Mouse (Mus musculus) midbrain, embryonic 12.5 days (tissue): ENCODE results near the gene Olfr1198. TPM values are rescaled to one million over a fixed set of nuclear protein-coding genes. Genes with fewer than 3 reads are reported as not detected.

Experiments used
- ATAC-seq: fragments of 200-750 bp; cut with Nextera tagmentation; 2 replicates; pipeline ENCODE4 v1.8.0; 2017; ENCODE audit warnings: low read depth, moderate TSS enrichment, moderate library complexity; ENCODE audit not compliant: low FRiP score
- H3K27ac ChIP-seq: fragments of 300-500 bp; sonication (generic); replicated peaks from 2 replicates; pipeline ENCODE4 v1.5.1; 2016; ENCODE audit warnings: mild to moderate bottlenecking
- H3K27me3 ChIP-seq: fragments of 300-500 bp; sonication (generic); 2 replicates; pipeline ENCODE4 v1.6.1; 2016; ENCODE audit warnings: mild to moderate bottlenecking
- H3K36me3 ChIP-seq: fragments of 300-500 bp; sonication (generic); 2 replicates; pipeline ENCODE4 v1.6.1; 2016
- H3K4me1 ChIP-seq: fragments of 300-500 bp; sonication (generic); 2 replicates; pipeline ENCODE4 v1.6.1; 2016
- H3K4me2 ChIP-seq: fragments of 300-500 bp; sonication (generic); replicated peaks from 2 replicates; pipeline ENCODE4 v1.6.1; 2016; ENCODE audit warnings: mild to moderate bottlenecking, moderate library complexity
- H3K4me3 ChIP-seq: fragments of 300-500 bp; sonication (generic); 2 replicates; pipeline ENCODE4 v1.5.1; 2016; ENCODE audit warnings: mild to moderate bottlenecking
- H3K9ac ChIP-seq: fragments of 300-500 bp; sonication (generic); replicated peaks from 2 replicates; pipeline ENCODE4 v1.6.1; 2016; ENCODE audit warnings: mild to moderate bottlenecking, moderate library complexity
- H3K9me3 ChIP-seq: fragments of 300-500 bp; sonication (generic); 2 replicates; pipeline ENCODE4 v1.6.1; 2016; ENCODE audit warnings: mild to moderate bottlenecking
- WGBS: fragments of 180-500 bp; shearing (Covaris S2); methylation state at CpG from one replicate; pipeline ENCODE4 v1.1.7; 2016; 5-methylcytosine and 5-hydroxymethylcytosine counted together
- polyA plus RNA-seq: library from polyadenylated mRNA; unstranded; fragments of >200 nt; fragmentation: Nextera tagmentation; extraction: Ambion mirVana; gene quantifications from 2 replicates; pipeline ENCODE4 v1.2.1, GENCODE M21; 2016

Gene Olfr1198
- polyA plus RNA-seq = not detected in 2 replicates

GRCm38 (mm10) chr2:88751270-88751669 is at the start of gene Olfr1198:
Olfr1198 (minus strand) TSS chr2:88751370.
- Histone ChIP-seq H3K9ac (no peak within 1 kb of the TSS), H3K4me2 (no peak within 1 kb of the TSS), H3K27me3 (no peaks in the 10 kb centered on the region), H3K4me3 (no peak within 1 kb of the TSS), H3K36me3 (no peaks in the 10 kb centered on the region), H3K4me1 (no peaks in the 10 kb centered on the region), H3K9me3 (no peaks in the 10 kb centered on the region), H3K27ac (no peak within 1 kb of the TSS)
- no peak for ATAC-seq
- 73% methylated on average over 2 of the region's 2 CpGs for WGBS

GRCm38 (mm10) chr2:88792736-88793135 is 41.6 kb upstream of the Olfr1198 start, which contains the start of gene Olfr1201:
Olfr1201 (plus strand) TSS chr2:88793036.
- Histone ChIP-seq H3K27ac (no peak within 1 kb of the TSS), H3K4me2 (no peak within 1 kb of the TSS), H3K4me1 (no peaks in the 10 kb centered on the region), H3K9ac (no peak within 1 kb of the TSS), H3K4me3 (no peak within 1 kb of the TSS), H3K36me3 (no peaks in the 10 kb centered on the region), H3K27me3 (no peaks in the 10 kb centered on the region), H3K9me3 (no peaks in the 10 kb centered on the region)
- WGBS = 86% methylated on average over 6 of the region's 6 CpGs
- no peak for ATAC-seq

- Histone ChIP-seq H3K9me3 (no peaks in the 10 kb centered on the region), H3K4me3 (no peak within 1 kb of the TSS), H3K27me3 (no peaks in the 10 kb centered on the region), H3K27ac (no peak within 1 kb of the TSS), H3K36me3 (no peaks in the 10 kb centered on the region), H3K4me2 (no peak within 1 kb of the TSS), H3K4me1 (no peaks in the 10 kb centered on the region), H3K9ac (no peak within 1 kb of the TSS)
- no peak for ATAC-seq
- 79% methylated on average over 2 of the region's 2 CpGs for WGBS
Observed at GRCm38 (mm10) chr2:88770388-88770787, 19.2 kb upstream of the Olfr1198 start, which contains the start of gene Olfr1200. Olfr1200 (minus strand) TSS chr2:88770488.

- ATAC-seq = no peak
- no peak within 1 kb of the TSS for H3K4me2 ChIP-seq
Observed at GRCm38 (mm10) chr2:88760369-88760768, 9.2 kb upstream of the Olfr1198 start, which contains the start of gene Olfr1199. Olfr1199 (minus strand) TSS chr2:88760469.

GRCm38 (mm10) chr2:88743379-88743778 is 7.8 kb downstream of the Olfr1198 start:
- H3K9ac ChIP-seq = no peak overlapping the region
- H3K36me3 ChIP-seq = no peaks in the 10 kb centered on the region
- H3K27ac ChIP-seq = no peak overlapping the region
- H3K9me3 ChIP-seq = no peaks in the 10 kb centered on the region
- H3K27me3 ChIP-seq = no peaks in the 10 kb centered on the region
- no peak for ATAC-seq
- H3K4me3 ChIP-seq = no peak overlapping the region
- no peak overlapping the region for H3K4me2 ChIP-seq
- 70% methylated on average over 3 of the region's 3 CpGs for WGBS
- H3K4me1 ChIP-seq = no peaks in the 10 kb centered on the region

More at GRCm38 (mm10) chr2:88760369-88760768, 9.2 kb upstream of the Olfr1198 start, which contains the start of gene Olfr1199:
- H3K4me1 ChIP-seq = no peaks in the 10 kb centered on the region
- H3K4me3 ChIP-seq = no peak within 1 kb of the TSS
- H3K36me3 ChIP-seq = no peaks in the 10 kb centered on the region
- no peak within 1 kb of the TSS for H3K9ac ChIP-seq
- WGBS = 91% methylated on average over 2 of the region's 2 CpGs
- H3K27me3 ChIP-seq = no peaks in the 10 kb centered on the region
- no peak within 1 kb of the TSS for H3K27ac ChIP-seq
- H3K9me3 ChIP-seq = no peaks in the 10 kb centered on the region

GRCm38 (mm10) chr2:88732266-88732665 is 18.9 kb downstream of the Olfr1198 start, which contains the start of gene Olfr1197:
Olfr1197 (minus strand) TSS chr2:88732366.
- WGBS = 85% methylated on average over 1 of the region's 1 CpGs
- ATAC-seq = no peak
- Histone ChIP-seq H3K36me3 (no peaks in the 10 kb centered on the region), H3K27me3 (no peaks in the 10 kb centered on the region), H3K4me1 (no peaks in the 10 kb centered on the region), H3K9me3 (no peaks in the 10 kb centered on the region), H3K4me3 (no peak within 1 kb of the TSS), H3K4me2 (no peak within 1 kb of the TSS), H3K9ac (no peak within 1 kb of the TSS), H3K27ac (no peak within 1 kb of the TSS)

GRCm38 (mm10) chr2:88704497-88704896 is 46.7 kb downstream of the Olfr1198 start, which contains the start of gene Olfr1196:
Olfr1196 (minus strand) TSS chr2:88704597.
- H3K27me3 ChIP-seq = no peaks in the 10 kb centered on the region
- no peak within 1 kb of the TSS for H3K4me3 ChIP-seq
- no peaks in the 10 kb centered on the region for H3K4me1 ChIP-seq
- ATAC-seq = no peak
- 87% methylated on average over 2 of the region's 2 CpGs for WGBS
- H3K9ac ChIP-seq = no peak within 1 kb of the TSS
- no peak within 1 kb of the TSS for H3K27ac ChIP-seq
- no peak within 1 kb of the TSS for H3K4me2 ChIP-seq
- H3K9me3 ChIP-seq = no peaks in the 10 kb centered on the region
- H3K36me3 ChIP-seq = no peaks in the 10 kb centered on the region

Other genes starting within 250 kb of the Olfr1198 start
- gene Olfr1186, start 232.8 kb downstream of the Olfr1198 start, polyA plus RNA-seq = not detected in 2 replicates
- gene Olfr1188, start 194.4 kb downstream of the Olfr1198 start, polyA plus RNA-seq = not detected in 2 replicates
- not detected in 2 replicates for gene Olfr1189, start 164.9 kb downstream of the Olfr1198 start, polyA plus RNA-seq
- not detected in 2 replicates for gene Olfr1191-ps1, start 110.8 kb downstream of the Olfr1198 start, polyA plus RNA-seq
- gene Olfr1192-ps1, start 102.9 kb downstream of the Olfr1198 start, polyA plus RNA-seq = not detected in 2 replicates
- not detected in 2 replicates for gene Olfr1193, start 75.7 kb downstream of the Olfr1198 start, polyA plus RNA-seq
- gene Olfr1195, start 62.2 kb downstream of the Olfr1198 start, polyA plus RNA-seq = not detected in 2 replicates
- not detected in 2 replicates for gene Olfr1196, start 46.8 kb downstream of the Olfr1198 start, polyA plus RNA-seq
- gene Olfr1197, start 19.0 kb downstream of the Olfr1198 start, polyA plus RNA-seq = not detected in 2 replicates
- gene Olfr1199, start 9.1 kb upstream of the Olfr1198 start, polyA plus RNA-seq = not detected in 2 replicates
- not detected in 2 replicates for gene Olfr1200, start 19.1 kb upstream of the Olfr1198 start, polyA plus RNA-seq
- not detected in 2 replicates for gene Olfr1201, start 41.7 kb upstream of the Olfr1198 start, polyA plus RNA-seq
- not detected in 2 replicates for gene Olfr1202, start 63.1 kb upstream of the Olfr1198 start, polyA plus RNA-seq
- gene Olfr1205, start 78.4 kb upstream of the Olfr1198 start, polyA plus RNA-seq = not detected in 2 replicates
- gene Olfr1204, start 97.9 kb upstream of the Olfr1198 start, polyA plus RNA-seq = not detected in 2 replicates
- gene Olfr1206, start 111.9 kb upstream of the Olfr1198 start, polyA plus RNA-seq = not detected in 2 replicates
- not detected in 2 replicates for gene Olfr1208, start 150.9 kb upstream of the Olfr1198 start, polyA plus RNA-seq
- not detected in 2 replicates for gene Olfr1209, start 163.8 kb upstream of the Olfr1198 start, polyA plus RNA-seq
- gene Olfr1211, start 186.7 kb upstream of the Olfr1198 start, polyA plus RNA-seq = not detected in 2 replicates
- not detected in 2 replicates for gene Olfr1212, start 202.6 kb upstream of the Olfr1198 start, polyA plus RNA-seq
- not detected in 2 replicates for gene Gm13762, start 228.9 kb upstream of the Olfr1198 start, polyA plus RNA-seq
- not detected in 2 replicates for gene Olfr1214, start 241.3 kb upstream of the Olfr1198 start, polyA plus RNA-seq